Mouse (Mus musculus) cerebellum, postnatal 25 days (tissue): ENCODE results near the gene Mamdc4.

Source experiments
- DNase-seq, 2 experiments: peaks; one replicate each; pipeline ENCODE4 v3.0.0; 2021; ENCODE audit warnings: mixed read lengths in 2 of 2

The Mamdc4 gene

GRCm38 (mm10) chr2:25582466-25583119 is 7.9 kb upstream of the Mamdc4 start:
- peak; percentile 62 to 68 for DNase-seq

GRCm38 (mm10) chr2:25581901-25582301 is 7.3 kb upstream of the Mamdc4 start:
- peak; percentile 92 for DNase-seq

- peak; percentile 85 to 87 for DNase-seq
Observed at GRCm38 (mm10) chr2:25581294-25581864, 6.7 kb upstream of the Mamdc4 start, which contains the start of gene Ajm1. TSS of gene Ajm1 (minus strand) at chr2:25581757.

- DNase-seq, result peak; percentile 64 to 65
Observed at GRCm38 (mm10) chr2:25580621-25581101, 6.0 kb upstream of the Mamdc4 start.

GRCm38 (mm10) chr2:25579737-25580460 is 5.3 kb upstream of the Mamdc4 start:
- DNase-seq, result peak; percentile 83 to 89

GRCm38 (mm10) chr2:25578796-25579736 is 4.4 kb upstream of the Mamdc4 start:
- peak; percentile 74 to 79 for DNase-seq

- peak; percentile 69 to 73 for DNase-seq
Observed at GRCm38 (mm10) chr2:25577951-25578795, 3.5 kb upstream of the Mamdc4 start.

- peak; percentile 71 to 72 for DNase-seq
Observed at GRCm38 (mm10) chr2:25576965-25577891, 2.6 kb upstream of the Mamdc4 start.

- DNase-seq, result peak in 1 of 2 experiments; percentile 54
Observed at GRCm38 (mm10) chr2:25576028-25576850, 1.6 kb upstream of the Mamdc4 start.

GRCm38 (mm10) chr2:25575432-25576027 is 885 bp upstream of the Mamdc4 start:
- DNase-seq, result peak; percentile 71 to 81

- DNase-seq, result peak in 1 of 2 experiments; percentile 45
Observed at GRCm38 (mm10) chr2:25574136-25574535, 509 bp downstream of the Mamdc4 start.

GRCm38 (mm10) chr2:25573068-25573467 is 1.6 kb downstream of the Mamdc4 start:
- DNase-seq, result peak; percentile 21 to 35

GRCm38 (mm10) chr2:25571221-25571620 is 3.4 kb downstream of the Mamdc4 start:
- DNase-seq, result no peak

GRCm38 (mm10) chr2:25569323-25569722 is 5.3 kb downstream of the Mamdc4 start:
- no peak for DNase-seq

- DNase-seq, result peak in 1 of 2 experiments; percentile 12
Observed at GRCm38 (mm10) chr2:25568473-25569019, 6.1 kb downstream of the Mamdc4 start.

- peak; percentile 30 to 45 for DNase-seq
Observed at GRCm38 (mm10) chr2:25566558-25566957, 8.1 kb downstream of the Mamdc4 start.

- DNase-seq, result peak; percentile 19 to 44
Observed at GRCm38 (mm10) chr2:25565741-25566140, 8.9 kb downstream of the Mamdc4 start.

- DNase-seq, result peak; percentile 86 to 89
Observed at GRCm38 (mm10) chr2:25561946-25562345, 12.7 kb downstream of the Mamdc4 start.

GRCm38 (mm10) chr2:25560551-25560950 is 14.1 kb downstream of the Mamdc4 start:
- peak; percentile 27 to 31 for DNase-seq
